Mouse (Mus musculus) kidney, embryonic 14.5 days (tissue): ENCODE measurements at regions not wholly inside any gene's neighbourhood (a gene's known extent, or its start where the extent isn't known, plus 50 kb on each side); places are given as distances from the start of the nearest gene placed in this dataset.

Source experiments
- ATAC-seq: fragments of 200-750 bp; cut with Nextera tagmentation; 2 replicates; pipeline ENCODE4 v1.8.0; 2017; ENCODE audit warnings: moderate number of reproducible peaks, mild to moderate bottlenecking, moderate TSS enrichment, moderate library complexity; ENCODE audit not compliant: low FRiP score, low TSS enrichment
- H3K27ac ChIP-seq: fragments of 300-500 bp; sonication (generic); 2 replicates; pipeline ENCODE4 v1.5.1; 2014; ENCODE audit warnings: low read depth, mild to moderate bottlenecking, low read length, moderate library complexity, mixed read lengths
- H3K27me3 ChIP-seq: fragments of 300-500 bp; sonication (generic); 2 replicates; pipeline ENCODE4 v1.6.1; 2014; ENCODE audit warnings: mild to moderate bottlenecking, low read length; ENCODE audit not compliant: control insufficient read depth, insufficient read depth
- H3K36me3 ChIP-seq: fragments of 300-500 bp; sonication (generic); 2 replicates; pipeline ENCODE4 v1.6.1; 2014; ENCODE audit warnings: low read length, mixed read lengths; ENCODE audit not compliant: control insufficient read depth, insufficient read depth
- H3K4me1 ChIP-seq: fragments of 300-500 bp; sonication (generic); 2 replicates; pipeline ENCODE4 v1.6.1; 2014; ENCODE audit warnings: low read length, mixed read lengths; ENCODE audit not compliant: control insufficient read depth, insufficient read depth
- H3K4me2 ChIP-seq: fragments of 300-500 bp; sonication (generic); replicated peaks from 2 replicates; pipeline ENCODE4 v1.6.1; 2014; ENCODE audit warnings: low read depth, mild to moderate bottlenecking, low read length
- H3K4me3 ChIP-seq: fragments of 300-500 bp; sonication (generic); 2 replicates; pipeline ENCODE4 v1.5.1; 2014; ENCODE audit warnings: mild to moderate bottlenecking, low read length
- H3K9ac ChIP-seq: fragments of 300-500 bp; sonication (generic); 2 replicates; pipeline ENCODE4 v1.6.1; 2014; ENCODE audit warnings: low read depth, mild to moderate bottlenecking, low read length, moderate library complexity
- H3K9me3 ChIP-seq: fragments of 300-500 bp; sonication (generic); 2 replicates; pipeline ENCODE4 v1.6.1; 2016; ENCODE audit warnings: low read length; ENCODE audit not compliant: control insufficient read depth
- WGBS: fragments of 180-500 bp; shearing (Covaris S2); extraction: QIAGEN DNeasy Blood & Tissue Kit; methylation state at CpG from one replicate; pipeline ENCODE4 v1.1.7; 2014; 5-methylcytosine and 5-hydroxymethylcytosine counted together

DNA sequence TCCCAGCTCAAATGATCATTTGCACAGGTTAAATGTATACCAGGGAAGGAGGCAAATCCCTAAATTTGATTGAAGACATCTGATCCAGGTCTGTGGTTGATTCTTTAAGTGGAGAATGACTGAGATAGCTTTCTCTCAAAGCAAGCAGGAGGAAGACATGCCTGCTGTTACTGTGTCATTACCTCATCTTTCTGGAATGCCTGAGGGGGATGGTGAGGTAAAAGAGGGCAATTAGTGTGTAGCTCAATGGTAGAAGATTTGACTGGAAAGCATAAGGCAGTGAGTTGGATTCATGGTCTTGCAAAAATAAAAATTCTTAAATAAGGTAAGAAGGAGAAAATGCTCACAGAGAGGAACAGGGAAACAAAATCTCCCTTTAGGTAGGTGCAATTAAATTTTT, 144.9 kb downstream of the Fam84b start:
- Histone ChIP-seq H3K4me2 (no peak overlapping the region), H3K27ac (no peak overlapping the region), H3K9me3 (no peaks in the 10 kb centered on the region), H3K36me3 (no peaks in the 10 kb centered on the region), H3K9ac (no peak overlapping the region), H3K27me3 (no peaks in the 10 kb centered on the region), H3K4me3 (no peak overlapping the region), H3K4me1 (no peaks in the 10 kb centered on the region)
- ATAC-seq, result no peak

DNA sequence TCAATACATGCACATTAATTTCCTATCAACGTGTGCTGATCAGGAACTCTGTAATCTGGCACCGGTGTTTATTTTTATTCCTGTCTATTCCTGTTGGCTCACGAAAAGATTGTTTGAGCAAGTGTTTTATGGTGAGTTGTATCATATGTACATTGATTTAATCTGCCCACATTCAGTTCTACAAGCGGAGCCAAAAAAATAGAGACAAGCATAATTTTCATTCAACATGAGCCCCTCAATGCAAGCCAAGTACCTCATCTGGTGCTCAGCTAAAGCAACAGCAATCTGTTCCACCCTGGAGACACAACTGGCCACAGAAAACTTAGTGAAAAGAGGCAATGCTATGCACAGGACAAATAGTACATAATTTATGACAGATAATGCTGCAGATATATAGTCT, 147.6 kb downstream of the Fam84b start:
- Histone ChIP-seq H3K9me3 (no peaks in the 10 kb centered on the region), H3K27me3 (no peaks in the 10 kb centered on the region), H3K27ac (no peak overlapping the region), H3K4me3 (no peak overlapping the region), H3K9ac (no peak overlapping the region), H3K4me2 (no peak overlapping the region), H3K4me1 (no peaks in the 10 kb centered on the region), H3K36me3 (no peaks in the 10 kb centered on the region)
- no peak for ATAC-seq
- WGBS, result 66% methylated on average over 4 of the region's 4 CpGs

DNA sequence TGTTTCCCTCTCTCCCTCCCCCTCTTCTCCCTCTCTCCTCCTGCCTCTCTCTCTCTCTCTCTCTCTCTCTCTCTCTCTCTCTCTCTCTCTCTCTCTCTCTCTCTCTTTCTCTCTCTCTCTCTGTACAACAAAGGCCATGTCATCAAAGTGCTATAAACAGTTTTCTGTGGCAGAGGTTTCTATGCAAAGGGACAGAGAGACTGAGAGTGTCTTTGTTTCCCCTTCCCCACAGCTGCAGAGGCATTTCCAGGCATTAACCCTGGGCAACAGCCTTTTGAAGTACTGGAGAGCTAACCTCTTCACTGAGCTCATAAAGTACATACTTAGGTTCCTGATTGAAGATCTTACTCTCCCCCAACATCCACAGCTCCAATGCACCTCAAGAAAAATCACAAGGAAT, 152.3 kb downstream of the Fam84b start:
- no peak for ATAC-seq
- Histone ChIP-seq H3K4me3 (no peak overlapping the region), H3K27ac (no peak overlapping the region), H3K9me3 (no peaks in the 10 kb centered on the region), H3K4me2 (no peak overlapping the region), H3K9ac (no peak overlapping the region), H3K4me1 (no peaks in the 10 kb centered on the region), H3K27me3 (no peaks in the 10 kb centered on the region), H3K36me3 (no peaks in the 10 kb centered on the region)

GRCm38 (mm10) chr15:60694746-60695145, 158.8 kb downstream of the Fam84b start:
- no peak overlapping the region for H3K9ac ChIP-seq
- no peaks in the 10 kb centered on the region for H3K9me3 ChIP-seq
- 90% methylated on average over 3 of the region's 3 CpGs for WGBS
- no peak overlapping the region for H3K4me2 ChIP-seq
- no peak for ATAC-seq
- H3K27me3 ChIP-seq, result no peaks in the 10 kb centered on the region
- no peak overlapping the region for H3K4me3 ChIP-seq
- no peak overlapping the region for H3K27ac ChIP-seq
- H3K4me1 ChIP-seq, result no peaks in the 10 kb centered on the region
- H3K36me3 ChIP-seq, result no peaks in the 10 kb centered on the region

DNA sequence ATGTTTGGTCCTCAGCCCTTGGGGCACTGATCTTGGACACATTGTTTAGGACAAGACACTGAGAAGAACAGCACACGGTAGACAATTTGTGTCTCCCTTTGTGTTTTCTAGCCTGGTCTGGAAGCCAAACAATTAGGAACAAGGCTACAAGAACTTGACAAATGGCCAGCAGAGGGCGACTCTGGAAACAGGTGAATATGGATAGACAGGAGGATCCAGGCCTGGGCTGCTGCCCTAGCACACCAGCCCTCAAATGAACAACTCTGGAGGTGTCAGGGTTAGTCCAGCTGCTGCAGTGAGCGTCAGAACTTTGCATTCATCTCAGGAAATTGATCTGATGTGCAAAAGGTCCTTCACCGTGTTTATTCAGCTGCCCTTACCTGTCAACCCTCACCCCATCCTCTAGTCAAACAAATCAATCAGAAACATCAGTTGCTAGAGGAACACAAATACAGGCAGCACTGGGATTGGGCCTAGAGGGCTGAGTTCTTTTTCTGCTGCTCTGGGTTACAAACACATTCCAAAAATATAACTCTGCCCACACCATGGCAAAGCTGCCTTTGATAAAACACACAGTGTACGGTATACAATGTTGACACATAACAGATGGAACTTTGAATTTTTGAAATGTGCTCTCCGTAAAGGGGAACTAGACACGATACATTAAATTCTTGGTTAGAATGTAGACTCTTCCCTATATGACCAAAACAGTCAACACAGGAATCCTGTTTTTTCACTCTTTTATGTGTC, 159.7 kb downstream of the Fam84b start:
- H3K4me1 ChIP-seq, result no peaks in the 10 kb centered on the region
- no peak overlapping the region for H3K27ac ChIP-seq
- H3K4me3 ChIP-seq, result no peak overlapping the region
- H3K9me3 ChIP-seq, result no peaks in the 10 kb centered on the region
- H3K4me2 ChIP-seq, result no peak overlapping the region
- H3K36me3 ChIP-seq, result no peaks in the 10 kb centered on the region
- no peaks in the 10 kb centered on the region for H3K27me3 ChIP-seq
- ATAC-seq, result no peak
- H3K9ac ChIP-seq, result no peak overlapping the region
- 71% methylated on average over 7 of the region's 7 CpGs for WGBS

GRCm38 (mm10) chr15:60692718-60693597, 160.6 kb downstream of the Fam84b start:
- Histone ChIP-seq H3K9me3 (no peaks in the 10 kb centered on the region), H3K4me3 (no peak overlapping the region), H3K27ac (no peak overlapping the region), H3K27me3 (no peaks in the 10 kb centered on the region), H3K4me2 (no peak overlapping the region), H3K36me3 (no peaks in the 10 kb centered on the region), H3K9ac (no peak overlapping the region), H3K4me1 (no peaks in the 10 kb centered on the region)
- ATAC-seq, result no peak
- 56% methylated on average over 6 of the region's 6 CpGs for WGBS

DNA sequence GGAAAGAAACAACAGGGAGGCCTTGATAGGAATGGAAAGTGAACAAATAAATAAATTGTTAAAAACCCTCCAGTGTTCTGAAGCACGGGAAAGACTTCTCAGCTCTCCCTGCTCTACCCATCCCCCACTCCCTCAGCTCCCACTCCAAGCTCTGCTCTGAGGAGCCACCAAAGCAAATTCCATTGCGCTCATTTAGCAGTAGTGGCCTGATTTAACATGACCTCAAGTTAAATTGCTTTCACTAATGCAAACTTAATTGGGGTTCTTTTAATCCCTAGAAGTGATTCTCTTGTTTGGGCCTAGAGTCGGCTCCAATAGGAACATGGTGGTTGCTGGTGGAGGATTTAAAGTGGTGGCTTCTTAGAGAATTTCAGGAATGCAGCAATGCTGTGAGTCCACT, 161.4 kb downstream of the Fam84b start:
- H3K4me2 ChIP-seq, result no peak overlapping the region
- no peaks in the 10 kb centered on the region for H3K9me3 ChIP-seq
- H3K27me3 ChIP-seq, result no peaks in the 10 kb centered on the region
- no peaks in the 10 kb centered on the region for H3K4me1 ChIP-seq
- no peaks in the 10 kb centered on the region for H3K36me3 ChIP-seq
- ATAC-seq, result no peak
- H3K9ac ChIP-seq, result no peak overlapping the region
- H3K4me3 ChIP-seq, result no peak overlapping the region
- WGBS, result 23% methylated on average over 3 of the region's 3 CpGs
- H3K27ac ChIP-seq, result no peak overlapping the region

DNA sequence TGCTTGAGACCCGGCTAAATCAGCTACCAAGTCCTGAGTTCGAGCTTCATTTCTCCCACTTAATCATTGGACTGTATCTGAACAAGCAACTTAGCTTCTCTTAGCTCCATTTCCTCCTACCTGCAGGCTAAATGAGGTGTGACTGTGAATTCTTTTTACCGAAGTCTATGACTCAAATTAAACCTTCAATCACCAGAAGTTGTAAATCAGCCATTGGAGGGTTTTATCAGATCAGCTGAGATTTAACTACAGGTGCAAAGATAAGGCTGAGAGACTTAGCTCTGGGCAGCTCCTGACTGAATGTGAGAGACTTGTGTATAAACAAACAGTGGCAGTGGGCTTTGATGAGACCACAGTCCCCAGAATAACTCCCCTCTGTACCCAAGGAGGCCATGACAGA, 176.2 kb downstream of the Fam84b start:
- Histone ChIP-seq H3K9ac (no peak overlapping the region), H3K36me3 (no peaks in the 10 kb centered on the region), H3K4me1 (no peaks in the 10 kb centered on the region), H3K27ac (no peak overlapping the region), H3K4me3 (no peak overlapping the region), H3K27me3 (no peaks in the 10 kb centered on the region), H3K9me3 (no peaks in the 10 kb centered on the region), H3K4me2 (no peak overlapping the region)
- no peak for ATAC-seq
- 65% methylated on average over 3 of the region's 3 CpGs for WGBS

GRCm38 (mm10) chr15:60657572-60657971, 196.0 kb downstream of the Fam84b start:
- no peaks in the 10 kb centered on the region for H3K4me1 ChIP-seq
- H3K9ac ChIP-seq, result no peak overlapping the region
- no peaks in the 10 kb centered on the region for H3K27me3 ChIP-seq
- no peaks in the 10 kb centered on the region for H3K36me3 ChIP-seq
- H3K4me2 ChIP-seq, result no peak overlapping the region
- no peak overlapping the region for H3K27ac ChIP-seq
- no peak for ATAC-seq
- 81% methylated on average over 7 of the region's 7 CpGs for WGBS
- H3K4me3 ChIP-seq, result no peak overlapping the region
- H3K9me3 ChIP-seq, result no peaks in the 10 kb centered on the region
